Mouse (Mus musculus) bone marrow, adult 2 months (tissue): ENCODE measurements around the gene 1700014D04Rik.

ENCODE experiments used
- CTCF ChIP-seq: fragments of 200-500 bp; IDR thresholded peaks from 2 replicates; pipeline ENCODE4 v1.5.1; 2011; ENCODE audit warnings: low read length, control low read depth; ENCODE audit not compliant: control insufficient read depth, insufficient read depth
- POLR2A ChIP-seq: fragments of 200-500 bp; IDR thresholded peaks from 2 replicates; pipeline ENCODE4 v1.6.1; 2011; ENCODE audit warnings: low read depth, mild to moderate bottlenecking, control low read depth, low read length, borderline replicate concordance; ENCODE audit not compliant: control insufficient read depth

DNA sequence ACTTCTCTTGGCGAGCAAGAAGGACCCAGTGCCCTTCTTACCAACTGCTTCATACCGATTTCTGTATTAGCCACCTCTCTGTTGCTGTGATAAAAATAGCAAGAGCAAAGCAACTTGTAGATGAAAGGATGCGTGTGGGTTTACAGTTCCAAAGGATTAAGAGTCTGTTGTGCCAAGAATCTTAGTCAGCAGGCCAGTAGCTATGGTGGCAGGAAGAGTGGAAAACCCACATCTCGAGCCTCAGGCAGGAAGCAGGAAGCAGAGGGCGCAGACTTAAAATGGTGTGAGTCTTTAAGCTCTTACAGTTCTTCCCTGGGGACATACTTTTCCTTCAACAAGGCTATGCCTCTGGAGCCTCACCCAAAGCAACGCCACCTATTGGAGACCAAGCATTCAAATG, 1.1 kb downstream of the 1700014D04Rik start:
- TF ChIP-seq POLR2A (no peak), CTCF (no peak)
